Mouse (Mus musculus): ENCODE measurements around the gene Col23a1. TPM values are rescaled to one million over a fixed set of nuclear protein-coding genes. Genes with fewer than 3 reads are reported as not detected.

The Col23a1 gene
- polyA plus RNA-seq, 1 experiment from 2014 or later: 19.2 TPM

- no peak overlapping the region for H3K4me3 ChIP-seq (replicated peaks)
- no peaks in the 10 kb centered on the region for H3K36me3 ChIP-seq
- 87% methylated on average over 3 of the region's 3 CpGs for WGBS
- no peak overlapping the region for H3K4me2 ChIP-seq (replicated peaks)
- no peaks in the 10 kb centered on the region for H3K9me3 ChIP-seq
- H3K27ac ChIP-seq: no peak overlapping the region
- ATAC-seq: no peak
- no peaks in the 10 kb centered on the region for H3K27me3 ChIP-seq (replicated peaks)
- H3K4me1 ChIP-seq (replicated peaks): 0 out of 2 replicates have a peak, but pooled peaks cover 8% of the 10 kb centered on the region
- no peak overlapping the region for H3K9ac ChIP-seq
Observed at GRCm38 (mm10) chr11:51295742-51296141, 6.0 kb downstream of the Col23a1 start.

GRCm38 (mm10) chr11:51298691-51299090 lies 9.0 kb downstream of the Col23a1 start:
- ATAC-seq: no peak
- no peak overlapping the region for H3K4me2 ChIP-seq (replicated peaks)
- no peaks in the 10 kb centered on the region for H3K9me3 ChIP-seq
- no peak overlapping the region for H3K4me3 ChIP-seq (replicated peaks)
- no peak overlapping the region for H3K9ac ChIP-seq
- no peak overlapping the region for H3K27ac ChIP-seq
- H3K36me3 ChIP-seq: no peaks in the 10 kb centered on the region
- H3K4me1 ChIP-seq (replicated peaks): 0 out of 2 replicates have a peak, but pooled peaks cover 3% of the 10 kb centered on the region
- WGBS: 90% methylated on average over 4 of the region's 4 CpGs
- H3K27me3 ChIP-seq (replicated peaks): no peaks in the 10 kb centered on the region

- H3K4me1 ChIP-seq (replicated peaks): no peaks in the 10 kb centered on the region
- H3K36me3 ChIP-seq: no peaks in the 10 kb centered on the region
- ATAC-seq: no peak
- no peak overlapping the region for H3K27ac ChIP-seq
- H3K4me3 ChIP-seq (replicated peaks): no peak overlapping the region
- WGBS: 75% methylated on average over 5 of the region's 5 CpGs
- no peaks in the 10 kb centered on the region for H3K9me3 ChIP-seq
- H3K4me2 ChIP-seq (replicated peaks): no peak overlapping the region
- no peaks in the 10 kb centered on the region for H3K27me3 ChIP-seq (replicated peaks)
- no peak overlapping the region for H3K9ac ChIP-seq
Observed at GRCm38 (mm10) chr11:51302396-51302795, 12.7 kb downstream of the Col23a1 start.

GRCm38 (mm10) chr11:51303981-51304553 lies 14.3 kb downstream of the Col23a1 start:
- Histone ChIP-seq H3K27ac (no peak overlapping the region), H3K36me3 (no peaks in the 10 kb centered on the region), H3K4me1 (replicated peaks) (no peaks in the 10 kb centered on the region), H3K9me3 (no peaks in the 10 kb centered on the region), H3K4me2 (replicated peaks) (no peak overlapping the region), H3K27me3 (replicated peaks) (no peaks in the 10 kb centered on the region), H3K9ac (no peak overlapping the region), H3K4me3 (replicated peaks) (no peak overlapping the region)
- WGBS: 58% methylated on average over 12 of the region's 12 CpGs
- no peak for ATAC-seq

- no peak overlapping the region for H3K9ac ChIP-seq
- H3K4me2 ChIP-seq (replicated peaks): no peak overlapping the region
- H3K27me3 ChIP-seq (replicated peaks): no peaks in the 10 kb centered on the region
- no peak overlapping the region for H3K27ac ChIP-seq
- ATAC-seq: no peak
- WGBS: 48% methylated on average over 5 of the region's 5 CpGs
- no peak overlapping the region for H3K4me3 ChIP-seq (replicated peaks)
- H3K36me3 ChIP-seq: no peaks in the 10 kb centered on the region
- no peaks in the 10 kb centered on the region for H3K9me3 ChIP-seq
- H3K4me1 ChIP-seq (replicated peaks): no peaks in the 10 kb centered on the region
Observed at GRCm38 (mm10) chr11:51308306-51308705, 18.6 kb downstream of the Col23a1 start.

- no peak for ATAC-seq
- no peaks in the 10 kb centered on the region for H3K9me3 ChIP-seq
- H3K4me2 ChIP-seq (replicated peaks): no peak overlapping the region
- H3K27me3 ChIP-seq (replicated peaks): no peaks in the 10 kb centered on the region
- no peak overlapping the region for H3K4me3 ChIP-seq (replicated peaks)
- H3K4me1 ChIP-seq (replicated peaks): no peaks in the 10 kb centered on the region
- 78% methylated on average over 8 of the region's 8 CpGs for WGBS
- H3K27ac ChIP-seq: no peak overlapping the region
- no peak overlapping the region for H3K9ac ChIP-seq
- no peaks in the 10 kb centered on the region for H3K36me3 ChIP-seq
Observed at GRCm38 (mm10) chr11:51311846-51312245, 22.1 kb downstream of the Col23a1 start.

GRCm38 (mm10) chr11:51315991-51316810 lies 26.5 kb downstream of the Col23a1 start:
- Histone ChIP-seq H3K27me3 (replicated peaks) (no peaks in the 10 kb centered on the region), H3K9me3 (no peaks in the 10 kb centered on the region), H3K4me2 (replicated peaks) (no peak overlapping the region), H3K4me3 (replicated peaks) (no peak overlapping the region), H3K36me3 (no peaks in the 10 kb centered on the region), H3K4me1 (replicated peaks) (no peaks in the 10 kb centered on the region), H3K27ac (no peak overlapping the region), H3K9ac (no peak overlapping the region)
- no peak for ATAC-seq
- WGBS: 79% methylated on average over 7 of the region's 7 CpGs

GRCm38 (mm10) chr11:51320609-51321008 lies 30.9 kb downstream of the Col23a1 start:
- no peak for ATAC-seq
- no peak overlapping the region for H3K4me3 ChIP-seq (replicated peaks)
- no peak overlapping the region for H3K27ac ChIP-seq
- H3K4me2 ChIP-seq (replicated peaks): no peak overlapping the region
- H3K27me3 ChIP-seq (replicated peaks): no peaks in the 10 kb centered on the region
- no peaks in the 10 kb centered on the region for H3K4me1 ChIP-seq (replicated peaks)
- H3K9ac ChIP-seq: no peak overlapping the region
- no peaks in the 10 kb centered on the region for H3K36me3 ChIP-seq
- no peaks in the 10 kb centered on the region for H3K9me3 ChIP-seq

GRCm38 (mm10) chr11:51326908-51327307 lies 37.2 kb downstream of the Col23a1 start:
- Histone ChIP-seq H3K4me2 (replicated peaks) (no peak overlapping the region), H3K27ac (no peak overlapping the region), H3K36me3 (no peaks in the 10 kb centered on the region), H3K9me3 (no peaks in the 10 kb centered on the region), H3K27me3 (replicated peaks) (no peaks in the 10 kb centered on the region), H3K4me1 (replicated peaks) (no peaks in the 10 kb centered on the region), H3K9ac (no peak overlapping the region), H3K4me3 (replicated peaks) (no peak overlapping the region)
- WGBS: 65% methylated on average over 6 of the region's 6 CpGs
- ATAC-seq: no peak

- no peak overlapping the region for H3K4me2 ChIP-seq (replicated peaks)
- no peak overlapping the region for H3K27ac ChIP-seq
- no peak overlapping the region for H3K4me3 ChIP-seq (replicated peaks)
- no peaks in the 10 kb centered on the region for H3K36me3 ChIP-seq
- ATAC-seq: no peak
- H3K9ac ChIP-seq: no peak overlapping the region
- H3K4me1 ChIP-seq (replicated peaks): no peaks in the 10 kb centered on the region
- 81% methylated on average over 12 of the region's 12 CpGs for WGBS
- H3K9me3 ChIP-seq: no peaks in the 10 kb centered on the region
- H3K27me3 ChIP-seq (replicated peaks): no peaks in the 10 kb centered on the region
Observed at GRCm38 (mm10) chr11:51328387-51328942, 38.7 kb downstream of the Col23a1 start.

GRCm38 (mm10) chr11:51329837-51330714 lies 40.4 kb downstream of the Col23a1 start:
- no peak overlapping the region for H3K9ac ChIP-seq
- H3K27me3 ChIP-seq (replicated peaks): no peaks in the 10 kb centered on the region
- WGBS: 76% methylated on average over 11 of the region's 11 CpGs
- H3K9me3 ChIP-seq: no peaks in the 10 kb centered on the region
- no peak for ATAC-seq
- H3K36me3 ChIP-seq: no peaks in the 10 kb centered on the region
- H3K27ac ChIP-seq: no peak overlapping the region
- H3K4me3 ChIP-seq (replicated peaks): no peak overlapping the region
- no peaks in the 10 kb centered on the region for H3K4me1 ChIP-seq (replicated peaks)
- no peak overlapping the region for H3K4me2 ChIP-seq (replicated peaks)

- H3K9me3 ChIP-seq: no peaks in the 10 kb centered on the region
- no peak overlapping the region for H3K9ac ChIP-seq
- H3K27me3 ChIP-seq (replicated peaks): no peaks in the 10 kb centered on the region
- no peak overlapping the region for H3K27ac ChIP-seq
- no peak overlapping the region for H3K4me2 ChIP-seq (replicated peaks)
- no peaks in the 10 kb centered on the region for H3K36me3 ChIP-seq
- ATAC-seq: no peak
- 72% methylated on average over 5 of the region's 5 CpGs for WGBS
- no peaks in the 10 kb centered on the region for H3K4me1 ChIP-seq (replicated peaks)
- H3K4me3 ChIP-seq (replicated peaks): no peak overlapping the region
Observed at GRCm38 (mm10) chr11:51334017-51334416, 44.3 kb downstream of the Col23a1 start.
